Mouse (Mus musculus): ENCODE measurements around the gene Cmas.

- no peak for TF ChIP-seq POLR2A (IDR thresholded peaks at IDR 0.05; ENCODE audit: insufficient read depth, low read depth, low read length)
- TF ChIP-seq CTCF (IDR thresholded peaks at IDR 0.05) = no peak
These were observed 10.8 kb downstream of the Cmas start for GRCm38 (mm10) chr6:142767305-142767704.

Data from heart, adult 2 months (tissue).